Mouse (Mus musculus) liver, embryonic 14.5 days (tissue): ENCODE measurements around the gene Morc1. TPM values are rescaled to one million over a fixed set of nuclear protein-coding genes. Genes with fewer than 3 reads are reported as not detected.

Experiments
- ATAC-seq: fragments of 200-750 bp; cut with Nextera tagmentation; 2 replicates; pipeline ENCODE4 v1.8.0; 2017; ENCODE audit warnings: moderate number of reproducible peaks, mild to moderate bottlenecking, moderate library complexity; ENCODE audit not compliant: insufficient read depth
- DNase-seq, 3 experiments: peaks; one replicate each; pipeline ENCODE4 v3.0.0-alpha.2; 2012 to 2013; ENCODE audit warnings: low read depth in 3 of 3, low spot score in 3 of 3
- H3K27ac ChIP-seq: fragments of 300-500 bp; sonication (generic); 2 replicates; pipeline ENCODE4 v1.5.1; 2014; ENCODE audit warnings: moderate library complexity, mild to moderate bottlenecking, control low read depth, inconsistent platforms
- H3K27me3 ChIP-seq: fragments of 300-500 bp; sonication (generic); 2 replicates; pipeline ENCODE4 v1.6.1; 2014; ENCODE audit warnings: mild to moderate bottlenecking, low read length, moderate library complexity; ENCODE audit not compliant: control insufficient read depth, insufficient read depth
- H3K36me3 ChIP-seq: fragments of 300-500 bp; sonication (generic); replicated peaks from 2 replicates; pipeline ENCODE4 v1.6.1; 2014; ENCODE audit warnings: low read depth; ENCODE audit not compliant: control insufficient read depth, insufficient read depth
- H3K4me1 ChIP-seq, 2 experiments: fragments of 200-500 bp in 1 of 2; fragments of 300-500 bp in 1 of 2; sonication (generic) in 1 of 2; replicated peaks; 2 replicates each; pipeline ENCODE4 v1.6.1; 2012 to 2014; ENCODE audit warnings: antibody characterized with exemption in 1 of 2, inconsistent platforms in 1 of 2, low read length in 1 of 2; ENCODE audit not compliant: control insufficient read depth in 2 of 2, insufficient read depth in 2 of 2
- H3K4me2 ChIP-seq: fragments of 300-500 bp; sonication (generic); 2 replicates; pipeline ENCODE4 v1.6.1; 2014; ENCODE audit warnings: low read depth, mild to moderate bottlenecking, control low read depth, moderate library complexity
- H3K4me3 ChIP-seq, 2 experiments: fragments of 200-500 bp in 1 of 2; fragments of 300-500 bp in 1 of 2; sonication (generic) in 1 of 2; 2 replicates each; pipeline ENCODE4 v1.5.1; 2012 to 2014; ENCODE audit warnings: low read depth in 2 of 2, low read length in 2 of 2, mild to moderate bottlenecking in 2 of 2, control low read depth in 1 of 2, inconsistent platforms in 1 of 2, moderate library complexity in 1 of 2; ENCODE audit not compliant: insufficient read depth in 1 of 2
- H3K9ac ChIP-seq: fragments of 300-500 bp; sonication (generic); replicated peaks from 2 replicates; pipeline ENCODE4 v1.6.1; 2014; ENCODE audit warnings: mild to moderate bottlenecking, control low read depth, moderate library complexity
- H3K9me3 ChIP-seq: fragments of 300-500 bp; sonication (generic); 2 replicates; pipeline ENCODE4 v1.6.1; 2016; ENCODE audit warnings: low read length, mixed read lengths; ENCODE audit not compliant: control insufficient read depth
- CTCF ChIP-seq: IDR thresholded peaks from 2 replicates; pipeline ENCODE4 v1.5.1; 2016; ENCODE audit warnings: antibody characterized with exemption, low read depth, control low read depth
- EP300 ChIP-seq: IDR thresholded peaks from 2 replicates; pipeline ENCODE4 v1.6.1; 2016; ENCODE audit warnings: antibody characterized with exemption, low read depth
- WGBS: fragments of 180-500 bp; shearing (Covaris S2); extraction: QIAGEN DNeasy Blood & Tissue Kit; methylation state at CpG from one replicate; pipeline ENCODE4 v1.1.7; 2014; ENCODE audit not compliant: insufficient replicate concordance; 5-methylcytosine and 5-hydroxymethylcytosine counted together
- polyA plus RNA-seq, 2 experiments: library from polyadenylated mRNA; depleted of rRNA in 1 of 2; stranded (reverse) in 1 of 2; unstranded in 1 of 2; fragments of >200 nt; fragmentation: Nextera tagmentation in 1 of 2; extraction: Ambion mirVana in 1 of 2; gene quantifications; 2 replicates each; pipeline versions ENCODE4 v1.2.1 to v1.2.3; 2012 to 2014

Gene Morc1
- polyA plus RNA-seq, 2 experiments = not detected

GRCm38 (mm10) chr16:48403423-48403822 is 27.6 kb upstream of the Morc1 start:
- no peak overlapping the region for H3K27ac ChIP-seq

DNA sequence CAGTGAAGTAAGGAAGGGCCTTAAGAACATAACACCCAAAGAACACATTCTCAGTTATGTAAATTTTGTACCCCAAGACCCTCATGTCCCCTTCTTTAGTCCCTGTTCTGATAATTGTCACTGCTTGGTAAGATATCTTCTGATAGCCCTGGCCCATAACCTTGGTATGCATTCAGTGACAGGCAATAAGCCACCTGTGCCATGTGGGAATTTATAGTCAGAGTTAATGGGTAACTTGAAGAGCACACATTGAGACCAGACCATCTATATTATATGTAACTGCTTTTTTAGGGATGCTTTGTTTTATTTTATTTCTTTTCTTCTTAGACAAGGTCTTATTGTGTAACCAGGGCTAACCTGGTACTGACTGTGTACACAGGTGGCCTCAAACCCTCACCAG is 27.0 kb upstream of the Morc1 start:
- Histone ChIP-seq H3K4me2 (no peak overlapping the region), H3K4me3 (no peak overlapping the region), H3K9ac (no peak overlapping the region), H3K9me3 (no peaks in the 10 kb centered on the region), H3K27me3 (no peaks in the 10 kb centered on the region), H3K4me1 (no peaks in the 10 kb centered on the region), H3K36me3 (no peaks in the 10 kb centered on the region), H3K27ac (no peak overlapping the region)
- DNase-seq (no peak), ATAC-seq (no peak)
- TF ChIP-seq EP300 = no peak
- no peak for TF ChIP-seq CTCF

More at GRCm38 (mm10) chr16:48403423-48403822, 27.6 kb upstream of the Morc1 start:
- Histone ChIP-seq H3K27me3 (no peaks in the 10 kb centered on the region), H3K9me3 (no peaks in the 10 kb centered on the region), H3K36me3 (no peaks in the 10 kb centered on the region), H3K4me3 (no peak overlapping the region), H3K4me2 (no peak overlapping the region), H3K4me1 (no peaks in the 10 kb centered on the region), H3K9ac (no peak overlapping the region)
- no peak for TF ChIP-seq CTCF
- TF ChIP-seq EP300 = no peak
- ATAC-seq (no peak), DNase-seq (no peak)
- WGBS = 22% methylated on average over 3 of the region's 3 CpGs

DNA sequence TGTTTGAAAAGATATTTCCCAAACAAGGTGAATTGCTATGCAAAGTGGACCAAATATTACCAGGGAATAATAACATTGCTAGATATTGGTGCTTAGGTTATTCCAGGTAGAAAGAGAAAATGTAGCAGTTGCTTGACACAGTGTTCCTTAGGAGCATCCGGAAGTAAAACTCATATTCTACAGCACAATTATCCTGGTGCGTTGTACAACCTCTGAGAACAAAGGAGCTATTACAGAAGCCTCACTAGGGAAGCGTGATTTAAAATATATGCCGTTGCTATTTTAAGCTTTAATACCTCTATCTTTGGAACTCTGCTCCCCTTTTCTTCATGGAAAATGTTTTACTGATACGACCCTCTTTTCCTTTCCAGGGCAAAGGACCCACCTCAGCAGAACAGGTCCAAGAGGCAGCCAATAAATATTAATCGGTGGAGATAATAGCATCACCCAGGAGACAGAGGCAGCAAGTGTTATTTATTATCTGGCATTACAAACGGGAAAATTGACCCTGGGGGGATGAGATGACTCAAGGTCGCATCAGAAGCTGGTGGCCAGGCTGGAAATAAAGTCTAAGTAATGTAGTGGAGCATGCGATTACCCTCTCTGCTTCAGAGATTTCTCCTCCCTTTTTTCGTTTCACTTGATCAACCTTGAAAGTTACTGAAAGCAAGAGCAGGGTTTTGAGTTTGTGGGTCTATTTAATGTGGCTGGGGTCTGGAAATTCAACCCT is 25.2 kb upstream of the Morc1 start:
- WGBS = 62% methylated on average over 10 of the region's 10 CpGs
- Histone ChIP-seq H3K9ac (no peak overlapping the region), H3K9me3 (no peaks in the 10 kb centered on the region), H3K4me1 (no peaks in the 10 kb centered on the region), H3K36me3 (no peaks in the 10 kb centered on the region), H3K27ac (no peak overlapping the region), H3K4me2 (no peak overlapping the region), H3K4me3 (no peak overlapping the region), H3K27me3 (no peaks in the 10 kb centered on the region)
- DNase-seq (no peak), ATAC-seq (no peak)
- TF ChIP-seq CTCF (no peak), EP300 (no peak)

GRCm38 (mm10) chr16:48409580-48409979 is 21.5 kb upstream of the Morc1 start:
- Histone ChIP-seq H3K9me3 (no peaks in the 10 kb centered on the region), H3K9ac (no peak overlapping the region), H3K4me2 (no peak overlapping the region), H3K4me1 (no peaks in the 10 kb centered on the region), H3K27ac (no peak overlapping the region), H3K27me3 (no peaks in the 10 kb centered on the region), H3K4me3 (no peak overlapping the region), H3K36me3 (no peaks in the 10 kb centered on the region)
- DNase-seq (no peak), ATAC-seq (no peak)
- WGBS = 52% methylated on average over 7 of the region's 7 CpGs
- TF ChIP-seq EP300 (no peak), CTCF (no peak)

- TF ChIP-seq EP300 = no peak
- no peak for TF ChIP-seq CTCF
- H3K27me3 ChIP-seq = no peaks in the 10 kb centered on the region
- no peaks in the 10 kb centered on the region for H3K9me3 ChIP-seq
- ATAC-seq (no peak), DNase-seq (no peak)
- H3K4me3 ChIP-seq = no peak overlapping the region
- no peak overlapping the region for H3K4me2 ChIP-seq
- no peak overlapping the region for H3K9ac ChIP-seq
- H3K36me3 ChIP-seq = no peaks in the 10 kb centered on the region
- 47% methylated on average over 3 of the region's 3 CpGs for WGBS
- H3K4me1 ChIP-seq = no peaks in the 10 kb centered on the region
- no peak overlapping the region for H3K27ac ChIP-seq
Observed at GRCm38 (mm10) chr16:48410125-48410524, 20.9 kb upstream of the Morc1 start.
